Mouse (Mus musculus): ENCODE measurements around the gene Kdf1. TPM values are rescaled to one million over a fixed set of nuclear protein-coding genes. Genes with fewer than 3 reads are reported as not detected.

Kdf1 gene
- polyA plus RNA-seq, 1 experiment = not detected

DNA sequence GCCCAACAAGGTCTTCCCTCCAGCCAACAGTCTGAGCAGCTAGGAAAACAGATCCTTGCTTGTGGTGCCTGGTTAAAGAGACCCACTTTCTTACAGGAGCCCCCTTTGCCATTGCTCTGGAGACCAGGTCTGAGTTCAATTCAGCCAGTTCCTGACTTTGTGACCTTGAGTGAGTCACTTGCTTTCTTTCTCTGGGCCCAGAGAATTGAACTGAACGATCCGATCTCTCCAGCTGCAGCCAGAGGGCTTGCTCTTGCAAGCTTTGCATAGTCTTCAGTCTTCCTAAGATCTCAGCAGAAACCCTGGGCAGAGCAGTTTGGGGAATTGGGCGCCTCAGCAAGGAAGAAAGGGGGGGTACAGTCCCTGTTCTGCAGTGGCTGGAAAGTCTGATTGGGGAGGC lies 36.3 kb upstream of the Kdf1 start:
- Histone ChIP-seq H3K4me1 (ENCODE audit: control insufficient read depth, insufficient read depth, low read length) (peaks cover 16% of the 10 kb centered on the region), H3K27ac (ENCODE audit: insufficient read depth, low read depth, low read length) (no peak overlapping the region), H3K4me3 (ENCODE audit: insufficient read depth, low read depth, low read length) (no peak overlapping the region)
- TF ChIP-seq POLR2A (IDR thresholded peaks at IDR 0.05; ENCODE audit: insufficient read depth, low read depth, low read length) = no peak
- no peak for TF ChIP-seq CTCF (IDR thresholded peaks at IDR 0.05; ENCODE audit: insufficient read depth, low read depth, low read length)
- 93% methylated on average over 3 of the region's 3 CpGs for WGBS

DNA sequence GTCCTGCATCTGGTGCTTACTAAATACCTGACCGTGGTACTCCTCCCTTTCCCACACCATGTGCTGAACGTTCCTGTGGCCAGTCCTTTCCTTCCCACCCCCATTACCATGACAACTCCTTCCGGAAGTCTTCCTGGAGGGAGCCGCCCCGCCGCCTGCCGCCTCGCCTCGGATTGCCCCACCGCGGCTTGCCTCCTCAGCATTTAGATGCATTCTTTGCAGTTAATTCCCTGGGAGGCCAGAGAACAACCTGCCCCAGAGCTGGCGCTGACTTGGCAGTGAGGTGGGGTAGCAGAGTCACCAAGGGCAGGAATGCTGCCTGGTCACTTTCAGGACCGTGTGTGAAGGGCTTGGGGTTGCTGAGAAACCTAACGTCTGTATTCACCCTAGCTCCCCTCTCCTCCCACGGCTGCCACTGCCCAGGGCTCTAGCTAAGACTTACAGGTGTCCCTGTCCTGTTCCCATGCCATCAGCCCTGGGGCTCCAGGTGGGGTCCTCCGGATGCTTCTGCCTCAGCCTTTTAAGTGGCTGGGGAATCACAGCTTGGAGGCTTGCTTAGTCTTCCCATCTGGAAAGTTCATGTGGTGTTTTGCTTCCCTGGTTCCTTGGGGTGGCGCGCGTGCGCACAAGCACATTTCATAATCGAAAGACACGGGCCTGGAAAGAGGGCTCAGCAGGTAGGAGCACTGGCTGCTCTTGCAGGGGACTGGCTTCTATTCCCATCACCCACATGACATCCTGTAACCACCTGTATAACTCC lies 34.3 kb upstream of the Kdf1 start:
- H3K27ac ChIP-seq (ENCODE audit: insufficient read depth, low read depth, low read length) = no peak overlapping the region
- no peak for TF ChIP-seq POLR2A (IDR thresholded peaks at IDR 0.05; ENCODE audit: insufficient read depth, low read depth, low read length)
- no peak for TF ChIP-seq CTCF (IDR thresholded peaks at IDR 0.05; ENCODE audit: insufficient read depth, low read depth, low read length)
- H3K4me3 ChIP-seq (ENCODE audit: insufficient read depth, low read depth, low read length) = no peak overlapping the region
- whole genome bisulfite sequencing = 15% methylated on average over 22 of the region's 22 CpGs
- peaks cover 16% of the 10 kb centered on the region for H3K4me1 ChIP-seq (ENCODE audit: control insufficient read depth, insufficient read depth, low read length)

DNA sequence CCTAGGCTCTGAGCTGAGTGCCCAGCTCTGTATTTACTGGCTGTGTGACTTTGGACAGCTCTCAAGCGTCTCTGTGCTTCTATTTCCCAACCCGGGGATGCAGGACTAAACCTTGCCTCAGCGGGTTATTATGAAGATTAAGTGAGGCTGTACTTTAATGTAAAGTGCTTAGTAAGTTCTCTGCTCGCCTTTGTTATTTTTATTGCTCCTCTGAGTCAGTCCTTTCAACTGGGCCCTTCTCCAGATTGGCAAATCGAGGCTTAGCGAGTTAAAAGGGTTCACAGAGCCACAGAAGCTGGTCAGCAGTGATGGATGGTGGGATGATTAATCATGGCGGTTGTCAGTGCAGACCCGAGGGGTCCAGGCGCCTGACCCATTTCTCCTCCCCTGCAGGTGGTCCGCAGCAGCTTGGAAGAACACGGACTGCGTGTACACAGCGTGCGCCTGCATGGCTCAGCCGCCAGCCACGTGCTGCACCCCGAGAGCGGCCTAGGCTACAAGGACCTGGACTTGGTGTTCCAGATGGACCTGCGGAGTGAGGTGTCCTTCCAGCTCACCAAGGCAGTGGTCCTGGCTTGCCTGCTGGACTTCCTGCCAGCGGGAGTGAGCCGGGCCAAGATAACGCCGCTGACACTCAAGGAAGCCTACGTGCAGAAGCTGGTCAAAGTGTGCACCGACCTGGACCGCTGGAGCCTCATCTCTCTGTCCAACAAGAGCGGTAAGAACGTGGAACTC lies 32.9 kb upstream of the Kdf1 start:
- TF ChIP-seq POLR2A (IDR thresholded peaks at IDR 0.05; ENCODE audit: insufficient read depth, low read depth, low read length) = no peak
- no peak for TF ChIP-seq CTCF (IDR thresholded peaks at IDR 0.05; ENCODE audit: insufficient read depth, low read depth, low read length)
- 91% methylated on average over 28 of the region's 28 CpGs for WGBS
- Histone ChIP-seq H3K4me3 (ENCODE audit: insufficient read depth, low read depth, low read length) (no peak overlapping the region), H3K27ac (ENCODE audit: insufficient read depth, low read depth, low read length) (no peak overlapping the region), H3K4me1 (ENCODE audit: control insufficient read depth, insufficient read depth, low read length) (peaks cover 8% of the 10 kb centered on the region)

DNA sequence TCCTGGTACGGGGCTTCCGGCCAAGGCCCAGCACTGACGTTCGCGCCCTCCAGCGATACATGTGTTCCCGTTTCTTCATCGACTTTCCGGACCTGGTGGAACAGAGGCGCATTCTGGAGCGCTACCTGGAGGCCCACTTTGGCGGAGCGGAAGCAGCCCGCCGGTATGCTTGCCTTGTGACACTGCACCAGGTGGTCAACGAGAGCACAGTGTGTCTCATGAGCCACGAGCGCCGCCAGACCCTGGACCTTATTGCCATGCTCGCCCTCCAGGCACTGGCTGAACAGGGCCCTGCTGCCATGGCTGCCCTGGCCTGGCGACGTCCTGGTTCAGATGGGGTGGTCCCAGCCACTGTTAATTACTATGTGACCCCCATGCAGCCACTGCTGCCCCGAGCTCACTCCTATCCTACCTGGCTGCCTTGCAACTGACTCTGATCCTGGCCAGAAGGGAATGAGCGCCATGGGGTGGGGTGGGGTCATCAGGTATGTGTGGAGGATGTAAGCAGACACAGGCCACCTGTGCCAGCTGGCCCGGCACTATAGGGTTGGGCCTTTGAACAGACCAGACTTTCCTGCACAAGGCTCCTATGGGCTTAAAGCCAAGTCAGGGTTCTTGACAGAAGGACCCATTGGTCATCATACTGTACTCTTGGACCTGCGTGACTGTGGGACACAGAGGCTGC lies 31.9 kb upstream of the Kdf1 start:
- no peak overlapping the region for H3K27ac ChIP-seq (ENCODE audit: insufficient read depth, low read depth, low read length)
- TF ChIP-seq POLR2A (IDR thresholded peaks at IDR 0.05; ENCODE audit: insufficient read depth, low read depth, low read length) = no peak
- TF ChIP-seq CTCF (IDR thresholded peaks at IDR 0.05; ENCODE audit: insufficient read depth, low read depth, low read length) = no peak
- WGBS = 94% methylated on average over 26 of the region's 26 CpGs
- H3K4me3 ChIP-seq (ENCODE audit: insufficient read depth, low read depth, low read length) = no peak overlapping the region
- peaks cover 8% of the 10 kb centered on the region for H3K4me1 ChIP-seq (ENCODE audit: control insufficient read depth, insufficient read depth, low read length)

DNA sequence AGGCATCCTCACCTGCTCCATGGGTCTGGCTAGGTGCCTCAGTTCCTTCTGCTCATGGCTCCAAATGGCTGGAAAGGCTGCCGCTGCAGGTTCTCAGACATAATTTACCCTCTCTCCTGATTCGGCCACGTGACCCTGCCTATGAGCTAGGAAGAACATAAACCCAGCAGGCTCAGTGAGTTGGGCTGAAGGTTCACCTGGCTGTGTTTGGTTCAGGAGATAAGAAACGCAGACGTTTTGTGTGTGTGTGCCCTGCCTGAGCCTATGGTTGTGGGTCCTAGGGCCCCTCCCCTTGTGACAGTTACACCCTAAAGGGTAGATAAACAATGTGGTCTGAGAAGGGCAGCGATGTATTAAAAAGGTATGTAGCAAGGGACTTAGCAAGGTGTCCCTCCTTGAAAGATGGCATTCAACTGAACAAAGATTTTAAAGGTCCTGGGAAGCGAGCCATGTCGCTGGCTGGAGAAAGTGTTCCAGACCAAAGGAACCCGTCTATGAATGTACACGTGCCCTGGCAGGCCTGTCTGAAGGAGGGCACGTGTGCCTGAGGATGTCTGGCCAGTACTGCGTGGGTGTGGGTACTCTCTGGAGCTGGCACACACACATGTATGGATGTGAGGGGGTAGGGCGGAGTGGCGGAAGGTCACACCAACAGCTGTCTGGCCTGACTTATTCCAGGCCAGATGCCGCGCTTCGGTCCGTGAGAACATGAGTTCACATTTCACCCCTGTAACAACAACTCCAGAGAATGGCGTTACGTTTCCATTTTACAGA lies 30.0 kb upstream of the Kdf1 start:
- H3K4me3 ChIP-seq (ENCODE audit: insufficient read depth, low read depth, low read length) = no peak overlapping the region
- WGBS = 87% methylated on average over 20 of the region's 20 CpGs
- H3K27ac ChIP-seq (ENCODE audit: insufficient read depth, low read depth, low read length) = no peak overlapping the region
- TF ChIP-seq POLR2A (IDR thresholded peaks at IDR 0.05; ENCODE audit: insufficient read depth, low read depth, low read length) = no peak
- no peak for TF ChIP-seq CTCF (IDR thresholded peaks at IDR 0.05; ENCODE audit: insufficient read depth, low read depth, low read length)
- H3K4me1 ChIP-seq (ENCODE audit: control insufficient read depth, insufficient read depth, low read length) = peaks cover 8% of the 10 kb centered on the region

DNA sequence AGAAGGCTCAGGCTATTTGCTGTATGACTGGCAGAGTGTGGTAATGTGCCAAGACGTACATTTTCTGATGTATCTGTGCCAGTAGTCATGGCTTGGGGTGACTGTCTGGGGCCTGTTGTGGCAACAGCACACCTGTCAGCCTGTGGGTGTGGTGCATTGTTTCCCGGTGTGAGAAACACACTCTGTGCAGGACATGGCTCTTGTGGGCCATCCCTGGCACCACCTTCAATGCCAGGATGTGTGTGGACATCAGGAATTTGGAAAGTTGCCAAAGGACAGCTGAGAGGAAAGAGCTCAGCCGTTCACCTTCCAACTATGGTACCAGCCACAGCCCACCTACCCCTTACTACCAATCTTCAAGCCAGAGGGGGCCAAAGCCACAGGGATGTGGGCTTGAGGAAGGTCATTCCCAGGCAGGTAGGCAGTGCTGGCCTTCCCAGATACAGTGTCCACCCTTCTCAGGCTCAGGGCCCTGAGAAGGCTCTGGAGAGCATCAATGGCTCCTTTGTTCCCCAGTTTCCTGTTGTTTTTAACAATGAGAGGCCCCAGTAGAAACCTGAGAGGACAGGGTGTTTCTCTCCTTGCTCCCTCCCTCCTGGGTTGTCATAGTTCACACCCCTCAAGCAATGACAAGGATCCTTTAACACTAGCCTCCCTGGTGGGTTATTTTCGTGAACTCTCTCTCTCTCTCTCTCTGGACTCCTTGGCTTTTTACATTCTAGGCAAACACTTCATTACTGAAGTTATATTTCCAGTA lies 29.1 kb upstream of the Kdf1 start:
- peaks cover 7% of the 10 kb centered on the region for H3K4me1 ChIP-seq (ENCODE audit: control insufficient read depth, insufficient read depth, low read length)
- 58% methylated on average over 4 of the region's 4 CpGs for WGBS
- H3K4me3 ChIP-seq (ENCODE audit: insufficient read depth, low read depth, low read length) = no peak overlapping the region
- no peak overlapping the region for H3K27ac ChIP-seq (ENCODE audit: insufficient read depth, low read depth, low read length)
- TF ChIP-seq POLR2A (IDR thresholded peaks at IDR 0.05; ENCODE audit: insufficient read depth, low read depth, low read length) (no peak), CTCF (IDR thresholded peaks at IDR 0.05; ENCODE audit: insufficient read depth, low read depth, low read length) (no peak)

DNA sequence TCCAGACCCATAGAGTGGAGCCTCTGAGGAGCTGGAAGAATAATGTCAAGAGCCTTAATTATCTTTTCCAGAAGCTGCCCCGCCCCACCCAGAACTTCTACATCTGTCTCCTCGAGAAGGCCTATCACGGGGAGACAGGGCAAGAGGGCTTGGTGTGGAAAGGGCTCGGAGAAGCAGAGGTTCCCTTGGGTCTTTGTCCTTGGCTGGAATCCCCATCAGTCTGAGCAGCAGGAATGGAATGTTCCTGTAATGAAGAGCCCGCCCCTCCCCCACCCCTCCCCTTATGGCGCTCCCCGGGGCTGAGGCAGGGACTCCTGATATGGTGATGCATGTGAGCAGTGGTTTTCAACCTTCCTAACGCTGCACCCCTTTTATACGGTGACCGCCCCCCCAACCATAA lies 27.0 kb upstream of the Kdf1 start:
- no peak for TF ChIP-seq CTCF (IDR thresholded peaks at IDR 0.05; ENCODE audit: insufficient read depth, low read depth, low read length)
- TF ChIP-seq POLR2A (IDR thresholded peaks at IDR 0.05; ENCODE audit: insufficient read depth, low read depth, low read length) = no peak
- Histone ChIP-seq H3K4me1 (ENCODE audit: control insufficient read depth, insufficient read depth, low read length) (peaks cover 14% of the 10 kb centered on the region), H3K27ac (ENCODE audit: insufficient read depth, low read depth, low read length) (no peak overlapping the region), H3K4me3 (ENCODE audit: insufficient read depth, low read depth, low read length) (no peak overlapping the region)
- 54% methylated on average over 10 of the region's 10 CpGs for WGBS

DNA sequence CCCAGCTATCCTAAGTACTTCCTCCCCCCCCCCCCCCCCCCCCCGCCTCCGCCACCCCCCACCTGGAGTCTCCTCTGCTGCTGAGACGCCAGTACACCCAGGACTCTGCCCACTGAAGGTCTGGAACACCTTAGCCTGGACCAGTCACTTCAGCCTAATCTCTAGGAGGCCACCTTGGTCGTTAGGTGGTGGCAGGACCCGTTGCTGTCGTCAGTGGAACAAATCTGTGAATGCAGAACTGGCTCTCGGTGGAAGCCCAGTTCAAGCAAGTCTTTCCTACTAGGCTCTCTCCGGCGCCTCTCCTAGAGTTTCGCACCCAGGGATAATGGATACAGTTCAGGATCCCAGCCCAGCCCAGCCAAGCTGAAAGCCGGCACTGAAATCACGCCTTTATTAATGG lies 24.9 kb upstream of the Kdf1 start:
- 18% methylated on average over 10 of the region's 12 CpGs for WGBS
- H3K4me1 ChIP-seq (ENCODE audit: control insufficient read depth, insufficient read depth, low read length) = peaks cover 21% of the 10 kb centered on the region
- H3K27ac ChIP-seq (ENCODE audit: insufficient read depth, low read depth, low read length) = no peak overlapping the region
- peak overlapping the region; percentile 42 for H3K4me3 ChIP-seq (ENCODE audit: insufficient read depth, low read depth, low read length)
- TF ChIP-seq POLR2A (IDR thresholded peaks at IDR 0.05; ENCODE audit: insufficient read depth, low read depth, low read length) (no peak), CTCF (IDR thresholded peaks at IDR 0.05; ENCODE audit: insufficient read depth, low read depth, low read length) (no peak)
